Mouse (Mus musculus): ENCODE results near the gene Rhof.
A peak's percentile ranks its signal among the peaks of the same experiment; 100 is the strongest.

Gene Rhof

GRCm38 (mm10) chr5:123114109-123114508, 18.4 kb downstream of the Rhof start:
- DNase-seq (ENCODE audit: low spot score in 2 of 2): no peak

GRCm38 (mm10) chr5:123110296-123110721, 22.2 kb downstream of the Rhof start:
- DNase-seq (ENCODE audit: low spot score in 2 of 2): no peak

GRCm38 (mm10) chr5:123109452-123110203, 22.9 kb downstream of the Rhof start:
- DNase-seq (ENCODE audit: low spot score in 2 of 2): no peak

DNA sequence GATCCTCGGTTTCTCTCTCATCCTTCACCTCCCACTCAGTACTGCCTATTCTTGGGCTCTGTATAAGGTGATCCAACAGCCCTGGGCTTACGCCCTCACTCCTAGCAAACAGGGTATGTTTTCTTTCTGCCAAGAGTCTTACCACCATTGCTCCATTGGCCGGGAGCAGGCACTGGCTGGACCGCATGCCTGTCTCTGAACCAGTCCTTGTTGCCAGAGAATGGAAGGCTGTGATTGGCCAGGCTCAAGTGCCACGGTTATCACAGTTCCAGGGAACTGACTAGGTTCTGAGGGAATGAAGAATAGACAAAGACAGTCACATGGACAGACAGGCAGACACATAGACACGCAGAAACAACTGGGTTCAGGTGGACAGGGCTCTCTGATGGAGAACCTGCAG, 27.7 kb downstream of the Rhof start:
- DNase-seq (ENCODE audit: low spot score in 2 of 2): no peak

GRCm38 (mm10) chr5:123103556-123103955, 28.9 kb downstream of the Rhof start:
- no peak for DNase-seq (ENCODE audit: low spot score in 2 of 2)

- no peak for DNase-seq (ENCODE audit: low spot score in 2 of 2)
Observed at GRCm38 (mm10) chr5:123102376-123102775, 30.1 kb downstream of the Rhof start.

GRCm38 (mm10) chr5:123098487-123098886, 34.0 kb downstream of the Rhof start:
- DNase-seq (ENCODE audit: low spot score in 2 of 2): no peak

- DNase-seq (ENCODE audit: low spot score in 2 of 2): no peak
Observed at GRCm38 (mm10) chr5:123096299-123096698, 36.2 kb downstream of the Rhof start.

DNA sequence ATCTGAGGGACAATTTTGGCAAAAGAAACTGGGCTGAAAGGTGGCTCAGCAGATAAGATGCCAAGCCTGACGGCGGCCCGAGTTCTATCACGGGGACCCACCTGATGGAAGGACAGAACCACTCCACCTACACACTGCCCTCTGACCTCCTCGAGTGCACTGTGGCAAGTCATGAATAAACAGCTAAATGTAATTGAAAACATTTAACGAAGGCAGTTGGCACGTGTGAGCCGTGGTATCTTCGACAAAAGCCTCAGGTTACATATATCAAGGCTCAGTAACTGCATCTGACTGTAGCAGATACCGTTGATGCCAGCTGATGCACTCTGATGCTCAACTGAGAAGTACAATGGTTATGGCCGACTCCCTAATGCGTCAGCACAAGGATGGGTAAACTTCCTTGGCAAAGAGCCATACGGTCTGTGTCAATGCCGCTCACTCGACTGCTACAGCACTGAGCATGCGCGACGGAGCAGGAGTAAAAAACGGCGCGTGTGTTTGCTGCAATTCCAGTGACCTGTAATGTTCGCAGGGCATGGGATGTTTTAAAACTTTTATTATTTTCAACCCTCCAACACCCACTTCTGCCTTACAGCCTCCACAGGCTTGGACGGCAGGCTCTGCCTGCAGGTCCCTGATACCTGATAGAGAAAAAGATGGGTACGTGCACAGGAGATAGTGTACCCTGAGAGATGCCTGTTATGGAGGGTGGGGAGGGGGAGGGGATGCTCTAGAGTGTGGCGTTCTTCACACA, 38.1 kb downstream of the Rhof start:
- DNase-seq (ENCODE audit: low spot score in 2 of 2): peak; percentile 48 to 60

DNA sequence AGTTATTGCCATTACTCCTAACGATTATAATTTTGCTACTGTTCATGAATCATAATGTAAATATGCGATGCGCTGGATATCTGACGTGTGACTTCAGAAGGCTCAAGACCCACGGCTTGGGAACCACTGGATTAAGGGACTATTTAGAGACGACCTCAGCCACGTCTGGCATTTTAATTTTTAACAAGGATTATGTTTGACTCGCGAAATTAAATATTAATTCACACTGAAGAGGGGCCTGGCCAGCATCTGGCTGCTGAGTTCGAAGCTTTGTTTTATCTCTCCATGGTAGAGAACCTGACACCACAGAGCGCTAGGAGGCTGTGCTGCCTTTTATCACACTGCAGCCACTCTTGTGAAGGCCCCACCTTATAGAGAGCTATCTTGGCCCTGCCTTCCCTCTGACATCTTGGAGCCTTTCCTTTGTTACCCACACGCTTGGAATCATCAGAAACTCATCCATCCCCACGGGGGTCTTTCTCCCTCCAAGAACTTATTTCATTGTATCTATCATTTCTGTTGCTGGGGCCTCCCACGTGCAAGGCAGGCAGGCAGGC, 39.3 kb downstream of the Rhof start:
- peak; percentile 22 to 28 for DNase-seq (ENCODE audit: low spot score in 2 of 2)

GRCm38 (mm10) chr5:123090560-123091306, 41.8 kb downstream of the Rhof start:
- DNase-seq (ENCODE audit: low spot score in 2 of 2): no peak

- DNase-seq (ENCODE audit: low spot score in 2 of 2): no peak
Observed at GRCm38 (mm10) chr5:123088784-123089183, 43.7 kb downstream of the Rhof start.

GRCm38 (mm10) chr5:123086501-123086900, 46.0 kb downstream of the Rhof start:
- no peak for DNase-seq (ENCODE audit: low spot score in 2 of 2)

- DNase-seq (ENCODE audit: low spot score in 2 of 2): no peak
Observed at GRCm38 (mm10) chr5:123083340-123084050, 49.0 kb downstream of the Rhof start.

- no peak for DNase-seq (ENCODE audit: low spot score in 2 of 2)
Observed at GRCm38 (mm10) chr5:123080510-123080909, 52.0 kb downstream of the Rhof start.

GRCm38 (mm10) chr5:123080041-123080440, 52.5 kb downstream of the Rhof start:
- DNase-seq (ENCODE audit: low spot score in 2 of 2): no peak

GRCm38 (mm10) chr5:123079568-123079967, 52.9 kb downstream of the Rhof start:
- no peak for DNase-seq (ENCODE audit: low spot score in 2 of 2)

- peak in 1 of 2 experiments; percentile 28 for DNase-seq (ENCODE audit: low spot score in 2 of 2)
Observed at GRCm38 (mm10) chr5:123076419-123077281, 55.8 kb downstream of the Rhof start.

DNA sequence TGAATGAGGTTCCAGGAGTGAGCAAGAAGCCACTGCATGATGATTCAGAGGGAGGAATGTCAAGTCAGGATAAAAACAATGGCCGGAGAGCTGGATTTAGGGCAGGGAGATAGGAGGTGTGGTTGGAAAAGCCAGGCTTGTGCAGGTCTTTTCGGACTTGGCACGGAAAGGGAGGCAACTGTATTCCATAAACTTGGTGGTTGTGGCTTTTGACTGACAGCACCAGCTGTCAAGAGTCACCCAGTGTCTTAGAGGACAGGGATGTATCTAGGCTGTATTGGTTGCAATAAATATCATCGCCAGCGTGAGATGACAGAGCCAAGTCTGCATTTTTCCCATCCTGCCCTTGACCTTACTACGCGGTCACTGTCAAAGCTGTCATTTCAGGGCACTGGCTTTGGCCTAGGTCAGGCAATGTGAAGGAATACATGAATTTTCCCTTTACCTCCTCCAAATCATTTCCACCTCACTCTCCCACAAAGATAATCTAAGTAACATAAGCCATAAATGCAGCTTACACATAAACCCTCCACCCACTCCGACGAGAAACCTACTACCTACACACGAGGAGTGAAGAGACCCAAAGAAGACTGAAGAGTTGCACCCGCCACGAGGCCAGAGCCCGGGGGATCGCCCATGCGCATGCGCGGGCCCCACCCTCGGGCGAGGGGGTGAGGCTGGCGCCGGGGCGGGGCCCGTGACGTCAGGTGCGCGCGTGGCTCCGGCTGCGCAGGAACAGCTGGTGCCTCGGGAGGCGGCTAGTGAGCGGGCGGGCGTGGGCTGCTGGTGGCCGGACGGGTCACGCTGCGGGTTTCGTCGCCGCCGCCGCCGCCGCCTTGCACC, 56.7 kb downstream of the Rhof start:
- DNase-seq (ENCODE audit: low spot score in 2 of 2): peak; percentile 91 to 96
